Mouse (Mus musculus) lung, embryonic 15.5 days (tissue): ENCODE results near the gene A930009A15Rik. TPM values are rescaled to one million over a fixed set of nuclear protein-coding genes. Genes with fewer than 3 reads are reported as not detected.

Source experiments
- ATAC-seq: fragments of 200-750 bp; cut with Nextera tagmentation; 2 replicates; pipeline ENCODE4 v1.8.0; 2017; ENCODE audit warnings: moderate number of reproducible peaks, borderline replicate concordance; ENCODE audit not compliant: low FRiP score, low TSS enrichment; ENCODE audit errors: extremely low read depth
- H3K27ac ChIP-seq: fragments of 300-500 bp; sonication (generic); 2 replicates; pipeline ENCODE4 v1.5.1; 2015; ENCODE audit warnings: moderate library complexity, mild to moderate bottlenecking, inconsistent platforms
- H3K27me3 ChIP-seq: fragments of 300-500 bp; sonication (generic); 2 replicates; pipeline ENCODE4 v1.6.1; 2015; ENCODE audit warnings: inconsistent platforms
- H3K36me3 ChIP-seq: fragments of 300-500 bp; sonication (generic); 2 replicates; pipeline ENCODE4 v1.6.1; 2015; ENCODE audit warnings: inconsistent platforms
- H3K4me1 ChIP-seq: fragments of 300-500 bp; sonication (generic); 2 replicates; pipeline ENCODE4 v1.6.1; 2015; ENCODE audit warnings: inconsistent platforms
- H3K4me2 ChIP-seq: fragments of 300-500 bp; sonication (generic); 2 replicates; pipeline ENCODE4 v1.6.1; 2015; ENCODE audit warnings: inconsistent platforms, mild to moderate bottlenecking, moderate library complexity
- H3K4me3 ChIP-seq: fragments of 300-500 bp; sonication (generic); 2 replicates; pipeline ENCODE4 v1.5.1; 2015; ENCODE audit warnings: mild to moderate bottlenecking, inconsistent platforms
- H3K9ac ChIP-seq: fragments of 300-500 bp; sonication (generic); 2 replicates; pipeline ENCODE4 v1.6.1; 2015; ENCODE audit warnings: inconsistent platforms
- H3K9me3 ChIP-seq: fragments of 300-500 bp; sonication (generic); 2 replicates; pipeline ENCODE4 v1.6.1; 2016; ENCODE audit warnings: inconsistent platforms
- WGBS: fragments of 180-500 bp; shearing (Covaris S2); methylation state at CpG from one replicate; pipeline ENCODE4 v1.1.7; 2015; 5-methylcytosine and 5-hydroxymethylcytosine counted together
- polyA plus RNA-seq: library from polyadenylated mRNA; unstranded; fragments of >200 nt; fragmentation: Nextera tagmentation; extraction: Ambion mirVana; gene quantifications from 2 replicates; pipeline ENCODE4 v1.2.1, GENCODE M21; 2015

Gene A930009A15Rik
- polyA plus RNA-seq, 1 experiment from 2014 or later = not detected

GRCm38 (mm10) chr10:115556738-115557242, 13.0 kb upstream of the A930009A15Rik start:
- no peak for ATAC-seq
- no peak overlapping the region for H3K4me2 ChIP-seq

GRCm38 (mm10) chr10:115561136-115561880, 8.5 kb upstream of the A930009A15Rik start:
- WGBS = 39% methylated on average over 12 of the region's 12 CpGs

More at GRCm38 (mm10) chr10:115556738-115557242, 13.0 kb upstream of the A930009A15Rik start:
- Histone ChIP-seq H3K4me3 (no peak overlapping the region), H3K9ac (no peak overlapping the region), H3K36me3 (no peaks in the 10 kb centered on the region), H3K9me3 (no peaks in the 10 kb centered on the region), H3K27ac (no peak overlapping the region), H3K27me3 (no peaks in the 10 kb centered on the region), H3K4me1 (no peaks in the 10 kb centered on the region)
- 39% methylated on average over 12 of the region's 12 CpGs for WGBS

GRCm38 (mm10) chr10:115562911-115563686, 6.7 kb upstream of the A930009A15Rik start:
- Histone ChIP-seq H3K4me2 (no peak overlapping the region), H3K9ac (no peak overlapping the region)

More at GRCm38 (mm10) chr10:115561136-115561880, 8.5 kb upstream of the A930009A15Rik start:
- Histone ChIP-seq H3K27me3 (no peaks in the 10 kb centered on the region), H3K4me2 (no peak overlapping the region), H3K27ac (no peak overlapping the region), H3K9ac (no peak overlapping the region), H3K4me1 (no peaks in the 10 kb centered on the region), H3K4me3 (no peak overlapping the region), H3K36me3 (no peaks in the 10 kb centered on the region), H3K9me3 (no peaks in the 10 kb centered on the region)
- ATAC-seq = peak; percentile 52; the same call in 1 of the 2 replicates

GRCm38 (mm10) chr10:115563961-115564360, 5.8 kb upstream of the A930009A15Rik start:
- WGBS = 76% methylated on average over 5 of the region's 5 CpGs
- H3K36me3 ChIP-seq = no peaks in the 10 kb centered on the region
- no peaks in the 10 kb centered on the region for H3K9me3 ChIP-seq
- H3K4me1 ChIP-seq = no peaks in the 10 kb centered on the region
- H3K27ac ChIP-seq = no peak overlapping the region
- no peak for ATAC-seq
- H3K4me2 ChIP-seq = no peak overlapping the region
- no peak overlapping the region for H3K4me3 ChIP-seq
- no peaks in the 10 kb centered on the region for H3K27me3 ChIP-seq
- no peak overlapping the region for H3K9ac ChIP-seq

More at GRCm38 (mm10) chr10:115562911-115563686, 6.7 kb upstream of the A930009A15Rik start:
- Histone ChIP-seq H3K4me3 (no peak overlapping the region), H3K27me3 (no peaks in the 10 kb centered on the region), H3K9me3 (no peaks in the 10 kb centered on the region), H3K36me3 (no peaks in the 10 kb centered on the region), H3K4me1 (no peaks in the 10 kb centered on the region), H3K27ac (no peak overlapping the region)
- ATAC-seq = no peak
- 86% methylated on average over 4 of the region's 4 CpGs for WGBS

- Histone ChIP-seq H3K27me3 (no peaks in the 10 kb centered on the region), H3K4me1 (no peaks in the 10 kb centered on the region), H3K9ac (no peak overlapping the region), H3K27ac (no peak overlapping the region), H3K4me2 (no peak overlapping the region), H3K9me3 (no peaks in the 10 kb centered on the region), H3K4me3 (no peak overlapping the region), H3K36me3 (no peaks in the 10 kb centered on the region)
- 77% methylated on average over 2 of the region's 2 CpGs for WGBS
- ATAC-seq = no peak
Measured at GRCm38 (mm10) chr10:115570577-115570976, 791 bp downstream of the A930009A15Rik start.

- H3K4me3 ChIP-seq = no peak overlapping the region
- H3K9ac ChIP-seq = no peak overlapping the region
- no peaks in the 10 kb centered on the region for H3K27me3 ChIP-seq
- no peaks in the 10 kb centered on the region for H3K36me3 ChIP-seq
- no peak overlapping the region for H3K27ac ChIP-seq
- H3K4me2 ChIP-seq = no peak overlapping the region
- no peak for ATAC-seq
- no peaks in the 10 kb centered on the region for H3K4me1 ChIP-seq
- H3K9me3 ChIP-seq = no peaks in the 10 kb centered on the region
- WGBS = 89% methylated on average over 6 of the region's 6 CpGs
Measured at GRCm38 (mm10) chr10:115571317-115571716, 1.5 kb downstream of the A930009A15Rik start.

- no peak for ATAC-seq
- 31% methylated on average over 3 of the region's 3 CpGs for WGBS
- H3K4me1 ChIP-seq = no peaks in the 10 kb centered on the region
Measured at GRCm38 (mm10) chr10:115571734-115572440, 2.1 kb downstream of the A930009A15Rik start.

GRCm38 (mm10) chr10:115579076-115579475, 9.3 kb downstream of the A930009A15Rik start:
- Histone ChIP-seq H3K36me3 (no peaks in the 10 kb centered on the region), H3K4me1 (peaks cover 6% of the 10 kb centered on the region), H3K27me3 (peaks cover 21% of the 10 kb centered on the region), H3K27ac (no peak overlapping the region), H3K4me3 (no peak overlapping the region), H3K9me3 (no peaks in the 10 kb centered on the region), H3K4me2 (no peak overlapping the region), H3K9ac (no peak overlapping the region)
- no peak for ATAC-seq
- 38% methylated on average over 7 of the region's 7 CpGs for WGBS

More at GRCm38 (mm10) chr10:115571734-115572440, 2.1 kb downstream of the A930009A15Rik start:
- Histone ChIP-seq H3K36me3 (no peaks in the 10 kb centered on the region), H3K4me3 (no peak overlapping the region), H3K4me2 (no peak overlapping the region), H3K27ac (no peak overlapping the region), H3K9ac (no peak overlapping the region), H3K9me3 (no peaks in the 10 kb centered on the region), H3K27me3 (no peaks in the 10 kb centered on the region)

GRCm38 (mm10) chr10:115579494-115579893, 9.7 kb downstream of the A930009A15Rik start:
- WGBS = 12% methylated on average over 7 of the region's 7 CpGs
- Histone ChIP-seq H3K4me3 (no peak overlapping the region), H3K9ac (no peak overlapping the region), H3K27ac (no peak overlapping the region), H3K27me3 (peaks cover 26% of the 10 kb centered on the region), H3K4me1 (peaks cover 6% of the 10 kb centered on the region), H3K4me2 (no peak overlapping the region), H3K9me3 (no peaks in the 10 kb centered on the region), H3K36me3 (no peaks in the 10 kb centered on the region)
- no peak for ATAC-seq

- Histone ChIP-seq H3K9me3 (no peaks in the 10 kb centered on the region), H3K9ac (no peak overlapping the region), H3K27ac (no peak overlapping the region), H3K27me3 (peaks cover 47% of the 10 kb centered on the region), H3K4me3 (no peak overlapping the region), H3K4me1 (peaks cover 23% of the 10 kb centered on the region), H3K36me3 (no peaks in the 10 kb centered on the region), H3K4me2 (no peak overlapping the region)
- ATAC-seq = no peak
- WGBS = 61% methylated on average over 9 of the region's 9 CpGs
Measured at GRCm38 (mm10) chr10:115581971-115582370, 12.2 kb downstream of the A930009A15Rik start.

GRCm38 (mm10) chr10:115583071-115583470, 13.3 kb downstream of the A930009A15Rik start:
- WGBS = 83% methylated on average over 3 of the region's 3 CpGs
- no peak overlapping the region for H3K9ac ChIP-seq
- no peak for ATAC-seq

More at GRCm38 (mm10) chr10:115583071-115583470, 13.3 kb downstream of the A930009A15Rik start:
- Histone ChIP-seq H3K4me1 (peaks cover 34% of the 10 kb centered on the region), H3K36me3 (no peaks in the 10 kb centered on the region), H3K9me3 (no peaks in the 10 kb centered on the region), H3K4me3 (no peak overlapping the region), H3K4me2 (no peak overlapping the region), H3K27me3 (peaks cover 58% of the 10 kb centered on the region), H3K27ac (no peak overlapping the region)
